18 mouse cellular contexts compared by ENCODE assay signal in the genomic region with DNA sequence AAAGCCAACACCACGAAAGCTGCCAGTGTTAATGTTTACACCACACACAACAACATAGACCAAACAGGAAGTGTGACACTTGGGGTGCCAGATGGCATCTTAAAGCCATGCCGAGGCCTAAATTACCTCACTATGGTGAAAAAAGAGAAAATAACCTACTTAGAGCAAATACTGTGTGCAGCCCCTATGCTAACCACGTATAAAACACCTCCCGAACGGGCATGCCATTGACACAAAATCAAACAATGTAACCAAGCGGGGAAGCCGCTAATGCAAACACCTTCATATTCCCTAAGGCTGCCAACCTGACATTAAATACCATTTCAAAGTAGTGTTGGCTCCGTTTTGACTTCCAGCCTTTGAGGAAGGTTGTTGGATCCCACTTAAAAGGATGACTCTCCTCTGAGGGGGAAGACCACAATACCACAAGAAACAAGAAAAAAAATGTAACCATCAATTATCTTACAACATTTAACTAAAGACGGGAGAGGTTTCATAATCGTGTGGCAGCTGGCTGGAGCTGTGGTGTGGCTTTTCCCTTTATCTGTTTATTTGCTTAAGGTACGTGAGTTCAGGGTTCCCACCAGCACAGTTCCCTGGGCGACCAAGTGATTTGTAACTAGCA.
DNase-seq lines count a peak whose midpoint lies in the region; TF ChIP-seq lines count a peak whose summit lies in the region.
"Had no signal": no experiment of that assay in that cellular context is flagged by ENCODE, and none has a peak within 500 bp of the region (broad histone marks: within the 10 kb centered on the region; RNA-seq: fewer than 3 reads in every experiment).

No protein-coding gene starts in this region.

- H3ac ChIP-seq in myocyte (ENCODE audit: control insufficient read depth, insufficient read length) = no peak overlapping the region

- no peaks in the 10 kb centered on the region for H3K79me2 ChIP-seq in myocyte (ENCODE audit: control insufficient read depth, insufficient read depth)

- TF ChIP-seq POLR2A in thymus, adult 2 months (IDR thresholded peaks at IDR 0.05; ENCODE audit: control insufficient read depth, extremely low read depth, insufficient read depth, low read length, poor library complexity) = no peak
- TF ChIP-seq POLR2A in myocyte (IDR thresholded peaks at IDR 0.05; ENCODE audit: insufficient read length, low read depth) = no peak

- no peak overlapping the region for H3K27ac ChIP-seq in thymus, adult 2 months (ENCODE audit: control insufficient read depth, insufficient read depth, low read length)
- no peak overlapping the region for H3K27ac ChIP-seq in heart, embryonic 10.5 days
- H3K27ac ChIP-seq: forebrain, embryonic 15.5 days; gastrocnemius, adult 2 months; lung, embryonic 15.5 days had no signal

- H3K27me3 ChIP-seq in thymus, adult 2 months (ENCODE audit: control insufficient read depth, insufficient read depth, low read length) = no peaks in the 10 kb centered on the region
- no peaks in the 10 kb centered on the region for H3K27me3 ChIP-seq in myocyte (ENCODE audit: control insufficient read depth, insufficient read depth, insufficient read length)
- no peaks in the 10 kb centered on the region for H3K27me3 ChIP-seq in heart, embryonic 10.5 days (ENCODE audit: insufficient read depth, poor library complexity, severe bottlenecking)
- H3K27me3 ChIP-seq: forebrain, embryonic 15.5 days; lung, embryonic 15.5 days had no signal

- WGBS in thymus, adult 2 months = 4% methylated on average over 12 of the region's 12 CpGs
- 80% methylated on average over 12 of the region's 12 CpGs for WGBS in heart, embryonic 10.5 days

- peak overlapping the region; percentile 29 for H3K4me2 ChIP-seq in myocyte (ENCODE audit: low read depth)
- H3K4me2 ChIP-seq: forebrain, embryonic 15.5 days; heart, embryonic 11.5 days; lung, embryonic 15.5 days had no signal

- no peaks in the 10 kb centered on the region for H3K36me3 ChIP-seq in thymus, adult 2 months (ENCODE audit: control insufficient read depth, insufficient read depth, low read length)
- no peaks in the 10 kb centered on the region for H3K36me3 ChIP-seq in myocyte (ENCODE audit: control insufficient read depth, insufficient read depth)
- no peaks in the 10 kb centered on the region for H3K36me3 ChIP-seq in heart, embryonic 10.5 days
- H3K36me3 ChIP-seq: forebrain, embryonic 15.5 days; lung, embryonic 15.5 days had no signal

- no peaks in the 10 kb centered on the region for H3K9me3 ChIP-seq in heart, embryonic 10.5 days
- H3K9me3 ChIP-seq: forebrain, embryonic 15.5 days; lung, embryonic 15.5 days had no signal

- peak; percentile 35 for DNase-seq in thymus, adult 2 months
- DNase-seq in thymus, postnatal 4 days = no peak
- DNase-seq in adipocyte (ENCODE audit: low spot score) = peak; percentile 16
- peak; percentile 33 to 37 for DNase-seq in thymus, postnatal 36 days
- no peak for DNase-seq in heart, embryonic 10.5 days (ENCODE audit: low spot score)
- DNase-seq in heart, adult 9 months (ENCODE audit: low spot score in 2 of 2) = no peak
- DNase-seq in layer of hippocampus, adult 9-10 months (ENCODE audit: low spot score) = no peak
- DNase-seq: adrenal gland, adult 8-10 months; cerebellum, adult 8-10 months; gastrocnemius, adult 2 months; kidney, adult 9 months; layer of hippocampus, postnatal 36 days; right cerebral cortex, postnatal 25 days had no signal

- H3K4me3 ChIP-seq in thymus, adult 2 months (ENCODE audit: control insufficient read depth, insufficient read depth, low read length) = no peak overlapping the region
- no peak overlapping the region for H3K4me3 ChIP-seq in myocyte
- H3K4me3 ChIP-seq in heart, embryonic 10.5 days = no peak overlapping the region
- H3K4me3 ChIP-seq: erythroblast, embryonic 14.5 days; forebrain, embryonic 15.5 days; gastrocnemius, adult 2 months; lung, embryonic 15.5 days had no signal

- no peak for TF ChIP-seq CTCF in thymus, adult 2 months (IDR thresholded peaks at IDR 0.05; ENCODE audit: borderline replicate concordance, control insufficient read depth, extremely low read depth, insufficient read depth, low read length, poor library complexity)

- H3K4me1 ChIP-seq in thymus, adult 2 months (replicated peaks; ENCODE audit: control insufficient read depth, insufficient read depth, low read length) = peaks cover 38% of the 10 kb centered on the region
- peaks cover 8% of the 10 kb centered on the region for H3K4me1 ChIP-seq in heart, embryonic 10.5 days

TF ChIP-seq in myocyte, 11 proteins besides CTCF, POLR2A, EP300 and RAD21:
- TF ChIP-seq CEBPB (IDR thresholded peaks at IDR 0.05; ENCODE audit: insufficient read depth, poor library complexity, severe bottlenecking) = peak; percentile 88
- no peak for TF ChIP-seq MAX (IDR thresholded peaks at IDR 0.05; ENCODE audit: low read depth)
- TF ChIP-seq E2F4 (IDR thresholded peaks at IDR 0.05; ENCODE audit: insufficient read depth) = no peak
- no peak for TF ChIP-seq TCF12 (IDR thresholded peaks at IDR 0.05; ENCODE audit: insufficient read depth, poor library complexity, severe bottlenecking)
- TF ChIP-seq SRF (IDR thresholded peaks at IDR 0.05; ENCODE audit: control insufficient read depth, insufficient read length, low read depth) = no peak
- no peak for TF ChIP-seq REST (IDR thresholded peaks at IDR 0.05; ENCODE audit: insufficient read depth, insufficient read length)
- no peak for TF ChIP-seq USF1 (IDR thresholded peaks at IDR 0.05; ENCODE audit: low read depth)
- TF ChIP-seq MYOD1 (IDR thresholded peaks at IDR 0.05; ENCODE audit: control insufficient read depth in 1 of 3, insufficient read length in 2 of 3, low read depth in 2 of 3) = no peak

Comparison
In these comparisons a context has a peak if more than half of its experiments do, and no peak if none do; other contexts are left out.
1. DNase-seq: peak in thymus, adult 2 months (single experiment), adipocyte (single experiment) and thymus, postnatal 36 days (2 of 2); none in thymus, postnatal 4 days (single experiment), heart, embryonic 10.5 days (single experiment), heart, adult 9 months (0 of 2) and layer of hippocampus, adult 9-10 months (single experiment).